Mouse (Mus musculus) limb, embryonic 10.5 days (tissue): ENCODE data around the gene Dnah1. TPM values are rescaled to one million over a fixed set of nuclear protein-coding genes. Genes with fewer than 3 reads are reported as not detected.

Source experiments
- DNase-seq: peaks from one replicate; pipeline ENCODE4 v3.0.0-alpha.2; 2017; ENCODE audit warnings: low spot score
- H3K27ac ChIP-seq: fragments of 300-500 bp; sonication (generic); 2 replicates; pipeline ENCODE4 v1.5.1; 2016; ENCODE audit warnings: mild to moderate bottlenecking
- H3K27me3 ChIP-seq: fragments of 300-500 bp; sonication (generic); 2 replicates; pipeline ENCODE4 v1.6.1; 2016; ENCODE audit warnings: low read depth, mild to moderate bottlenecking; ENCODE audit not compliant: poor library complexity, severe bottlenecking
- H3K36me3 ChIP-seq: fragments of 300-500 bp; sonication (generic); 2 replicates; pipeline ENCODE4 v1.6.1; 2016; ENCODE audit warnings: mild to moderate bottlenecking, moderate library complexity
- H3K4me1 ChIP-seq: fragments of 300-500 bp; sonication (generic); 2 replicates; pipeline ENCODE4 v1.6.1; 2016
- H3K4me3 ChIP-seq: fragments of 300-500 bp; sonication (generic); 2 replicates; pipeline ENCODE4 v1.5.1; 2016; ENCODE audit warnings: mild to moderate bottlenecking, moderate library complexity
- H3K9me3 ChIP-seq: fragments of 300-500 bp; sonication (generic); replicated peaks from 2 replicates; pipeline ENCODE4 v1.6.1; 2016; ENCODE audit warnings: mild to moderate bottlenecking
- WGBS: fragments of 180-500 bp; shearing (Covaris S2); methylation state at CpG from one replicate; pipeline ENCODE4 v1.1.7; 2016; 5-methylcytosine and 5-hydroxymethylcytosine counted together
- polyA plus RNA-seq: library from polyadenylated mRNA; unstranded; fragments of >200 nt; fragmentation: Nextera tagmentation; extraction: Ambion mirVana; gene quantifications from 2 replicates; pipeline ENCODE4 v1.2.1, GENCODE M21; 2016

Dnah1 gene
- polyA plus RNA-seq, 1 experiment from 2014 or later, result 5.6 TPM

DNA sequence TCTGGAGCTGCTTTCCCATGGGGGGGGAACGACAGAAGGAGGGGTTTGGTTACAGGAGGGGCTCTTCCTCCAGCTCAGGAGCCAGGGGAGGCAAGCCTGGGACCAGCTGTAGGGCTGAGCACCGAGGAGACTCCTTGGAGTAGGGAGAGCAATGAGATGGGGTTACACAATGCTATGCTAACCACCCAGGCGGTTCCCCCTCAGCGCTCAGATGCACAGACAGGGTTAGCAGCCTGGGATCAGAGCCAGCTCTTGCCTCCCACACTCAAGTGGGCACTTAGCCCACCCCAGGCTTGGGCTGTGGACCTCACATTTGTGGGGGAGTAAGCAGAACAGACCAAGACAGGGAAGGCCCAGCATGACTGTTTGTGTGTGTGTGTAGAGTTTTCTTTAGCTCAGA is 96.7 kb downstream of the Dnah1 start:
- H3K4me1 ChIP-seq, result peaks cover 22% of the 10 kb centered on the region; the same call in 1 of the 2 replicates
- H3K4me3 ChIP-seq, result no peak overlapping the region

DNA sequence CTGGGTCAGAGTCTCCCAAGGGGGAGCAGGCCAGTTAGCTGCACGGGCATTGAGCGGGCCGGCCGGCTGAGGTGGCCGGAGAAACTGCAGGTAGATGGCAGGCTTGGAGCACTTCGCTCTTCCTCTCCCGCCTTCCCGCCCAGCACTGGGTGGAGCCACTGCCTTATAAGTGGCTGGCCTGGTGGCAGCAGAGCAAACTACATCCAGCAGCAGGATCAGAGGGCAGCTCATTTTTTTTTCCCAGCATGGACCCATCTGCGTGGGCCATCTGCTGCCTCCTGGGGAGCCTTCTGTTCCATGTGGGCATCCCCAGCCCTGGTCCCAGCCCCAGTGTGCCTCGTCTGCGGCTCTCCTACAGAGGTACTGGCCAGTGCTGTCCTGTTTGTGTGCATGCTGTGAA is 106.0 kb downstream of the Dnah1 start, which contains the start of gene Sema3g:
Gene Sema3g, plus strand, starts transcription at position 195 of the 400 bp plus-strand sequence.
- Histone ChIP-seq H3K4me3 (peak within 1 kb of the TSS; percentile 9; the same call in 1 of the 2 replicates), H3K4me1 (peaks cover 32% of the 10 kb centered on the region), H3K36me3 (no peaks in the 10 kb centered on the region), H3K27me3 (no peaks in the 10 kb centered on the region), H3K27ac (peak within 1 kb of the TSS; percentile 57), H3K9me3 (no peaks in the 10 kb centered on the region)
- WGBS, result 10% methylated on average over 11 of the region's 11 CpGs
- DNase-seq, result peak; percentile 67

More for the DNA sequence above, 96.7 kb downstream of the Dnah1 start:
- Histone ChIP-seq H3K36me3 (no peaks in the 10 kb centered on the region), H3K27ac (peak overlapping the region; percentile 42; the same call in 1 of the 2 replicates), H3K9me3 (no peaks in the 10 kb centered on the region), H3K27me3 (no peaks in the 10 kb centered on the region)
- WGBS, result 88% methylated on average over 4 of the region's 4 CpGs
- DNase-seq, result no peak

DNA sequence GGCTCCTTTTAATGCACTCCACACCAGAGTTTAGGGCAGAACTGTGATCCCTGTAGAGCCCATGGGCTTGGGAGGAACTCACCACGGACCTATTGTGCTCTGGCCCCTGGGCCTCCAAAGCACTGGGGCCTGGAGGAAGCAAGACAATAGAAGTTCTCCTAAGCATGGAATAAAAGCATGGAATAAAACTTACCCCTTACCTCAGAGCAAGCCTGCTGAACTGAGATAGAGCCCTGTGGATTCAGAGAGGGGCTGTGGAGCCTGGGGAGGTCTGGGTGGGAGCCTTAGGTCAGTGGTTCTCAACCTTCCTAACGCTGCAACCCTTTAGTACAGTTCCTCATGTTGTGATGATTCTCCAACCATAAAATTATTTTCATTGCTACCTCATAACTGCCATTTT is 106.8 kb downstream of the Dnah1 start, which contains the start of gene Nisch:
Gene Nisch, minus strand, starts transcription at position 101 of the 400 bp plus-strand sequence.
- Histone ChIP-seq H3K36me3 (no peaks in the 10 kb centered on the region), H3K27ac (peak within 1 kb of the TSS; percentile 57), H3K27me3 (no peaks in the 10 kb centered on the region), H3K4me3 (peak within 1 kb of the TSS; percentile 22; the same call in 1 of the 2 replicates), H3K9me3 (no peaks in the 10 kb centered on the region), H3K4me1 (peaks cover 32% of the 10 kb centered on the region)
- no peak for DNase-seq
- 90% methylated on average over 2 of the region's 2 CpGs for WGBS

DNA sequence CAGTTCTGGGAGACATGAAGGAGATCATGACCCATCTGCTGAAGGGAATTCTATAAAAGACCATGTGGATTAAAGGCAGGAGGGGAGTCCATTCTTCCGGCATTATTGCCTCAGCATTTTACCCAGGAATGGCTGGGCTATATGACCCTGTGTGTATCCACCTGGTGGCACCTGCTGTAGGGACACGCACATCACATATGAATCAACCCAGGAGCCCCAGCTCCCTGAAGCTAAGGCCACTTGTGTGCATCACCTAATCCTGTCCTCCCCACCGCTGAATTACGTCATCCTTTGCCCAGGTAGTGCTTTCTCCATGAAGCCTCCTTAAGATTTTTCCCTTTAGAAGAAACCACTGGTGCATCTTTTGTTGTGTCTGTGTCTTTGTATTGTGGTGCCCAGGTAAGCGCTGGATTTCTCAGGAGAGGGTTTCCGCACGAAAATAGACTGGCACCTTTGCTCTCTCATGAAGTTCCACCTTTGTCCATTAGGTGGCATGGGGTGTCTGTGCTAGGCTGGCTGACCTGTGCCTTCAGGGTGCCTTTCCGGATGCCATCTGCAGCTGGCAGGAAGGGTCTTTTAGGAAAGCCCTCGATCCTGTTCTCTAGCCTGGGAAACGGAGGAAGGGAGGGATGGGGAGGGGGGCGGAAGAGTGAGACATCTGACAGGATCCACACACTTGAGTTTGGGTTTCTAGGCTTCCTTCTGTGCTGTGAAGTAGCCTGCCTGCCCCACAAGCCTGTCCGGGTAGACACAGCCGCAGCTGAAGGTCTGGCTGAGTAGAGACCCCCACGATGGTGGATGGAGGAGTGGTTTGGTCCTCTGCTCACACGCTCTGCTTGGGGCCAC is 108.3 kb downstream of the Dnah1 start:
- Histone ChIP-seq H3K9me3 (no peaks in the 10 kb centered on the region), H3K4me3 (peak overlapping the region; percentile 22), H3K36me3 (no peaks in the 10 kb centered on the region), H3K4me1 (peaks cover 20% of the 10 kb centered on the region), H3K27ac (0 out of 2 replicates have a peak overlapping the region, but pooled peaks have one; percentile 31), H3K27me3 (no peaks in the 10 kb centered on the region)
- 36% methylated on average over 15 of the region's 15 CpGs for WGBS
- peak; percentile 68 for DNase-seq

DNA sequence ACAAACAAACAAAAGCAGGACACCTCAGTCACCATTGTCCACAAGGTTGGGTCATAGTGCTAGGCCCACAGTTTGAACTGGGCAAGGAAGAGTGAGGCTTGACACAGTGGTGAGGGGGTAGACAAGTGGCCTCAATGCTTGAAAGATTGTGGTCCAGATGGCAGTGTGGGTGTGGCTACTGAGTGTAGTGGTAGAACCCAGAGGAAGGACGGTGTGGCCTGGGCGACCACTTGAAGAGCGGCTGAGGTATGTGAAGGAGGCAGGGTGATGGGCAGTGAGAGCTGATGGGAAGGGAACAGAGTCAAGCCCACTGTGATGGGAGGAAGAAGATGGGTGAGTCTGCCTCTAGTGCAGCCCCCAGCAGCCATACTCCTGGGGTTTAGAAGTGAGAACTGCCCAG is 109.0 kb downstream of the Dnah1 start:
- no peaks in the 10 kb centered on the region for H3K9me3 ChIP-seq
- H3K27ac ChIP-seq, result no peak overlapping the region
- no peaks in the 10 kb centered on the region for H3K36me3 ChIP-seq
- no peaks in the 10 kb centered on the region for H3K27me3 ChIP-seq
- H3K4me1 ChIP-seq, result peaks cover 19% of the 10 kb centered on the region
- 86% methylated on average over 3 of the region's 3 CpGs for WGBS
- H3K4me3 ChIP-seq, result no peak overlapping the region
- DNase-seq, result no peak

DNA sequence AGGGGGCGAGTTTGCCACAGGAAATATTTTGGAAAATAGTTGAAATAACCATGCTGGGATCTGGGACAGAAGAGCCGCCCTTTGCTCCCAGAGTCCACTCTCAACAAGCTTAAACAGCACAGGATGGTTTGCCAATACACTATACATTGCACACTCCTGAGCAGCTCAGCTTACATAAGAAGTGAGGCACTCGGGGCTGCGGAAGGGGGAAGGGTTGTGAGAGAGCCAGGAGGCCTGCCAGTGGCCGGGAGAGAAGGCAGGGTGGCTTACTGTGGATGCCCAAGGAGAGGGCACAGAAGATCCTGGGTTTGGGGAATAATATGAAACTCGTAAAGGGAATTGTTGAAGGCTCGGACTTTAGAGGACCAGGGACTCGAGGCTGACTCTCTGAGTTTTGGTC is 109.8 kb downstream of the Dnah1 start:
- Histone ChIP-seq H3K36me3 (no peaks in the 10 kb centered on the region), H3K4me1 (peaks cover 19% of the 10 kb centered on the region), H3K4me3 (no peak overlapping the region), H3K27ac (no peak overlapping the region), H3K9me3 (no peaks in the 10 kb centered on the region), H3K27me3 (no peaks in the 10 kb centered on the region)
- 74% methylated on average over 8 of the region's 8 CpGs for WGBS
- DNase-seq, result no peak

DNA sequence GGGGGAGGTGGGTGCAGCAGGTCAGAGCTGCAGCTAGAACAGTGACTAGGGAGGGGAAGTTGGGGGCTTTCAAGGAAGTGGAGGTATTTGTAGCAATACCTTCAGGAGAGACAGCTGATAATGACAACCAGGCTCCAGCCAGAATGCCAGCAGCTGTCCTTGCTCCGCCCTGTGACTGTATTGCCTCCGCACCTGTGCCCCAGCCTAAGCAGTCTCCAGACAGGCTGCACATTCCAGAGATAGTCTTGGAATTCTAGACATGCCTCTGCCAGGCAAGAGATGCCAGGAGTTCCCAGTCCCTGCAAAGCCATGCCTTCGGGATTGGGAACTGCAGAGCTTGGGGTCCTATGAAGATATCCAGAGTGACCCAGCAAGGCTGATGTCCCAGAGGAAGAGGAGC is 111.2 kb downstream of the Dnah1 start:
- Histone ChIP-seq H3K9me3 (no peaks in the 10 kb centered on the region), H3K27ac (no peak overlapping the region)
- WGBS, result 74% methylated on average over 3 of the region's 3 CpGs

DNA sequence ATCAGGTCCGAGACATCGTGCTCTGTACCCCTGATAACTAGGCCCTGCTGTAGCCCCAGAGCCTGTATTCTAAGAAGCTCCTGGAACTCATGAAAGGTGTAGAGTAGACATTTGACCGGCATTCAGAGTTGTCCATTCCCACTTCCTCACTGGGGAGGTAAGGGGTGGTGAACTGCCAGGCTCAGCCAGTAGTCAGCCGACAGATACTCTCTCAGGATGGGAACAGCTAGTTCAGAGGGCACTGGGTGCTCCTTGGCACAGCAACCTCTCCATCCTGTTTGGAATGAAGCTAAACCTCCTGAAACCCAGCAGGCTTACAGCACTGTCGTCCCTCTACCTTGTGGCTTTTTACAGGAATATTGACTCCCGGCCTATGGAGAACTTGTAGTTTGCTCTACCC is 111.8 kb downstream of the Dnah1 start:
- WGBS, result 90% methylated on average over 6 of the region's 6 CpGs
- H3K4me3 ChIP-seq, result no peak overlapping the region
- no peaks in the 10 kb centered on the region for H3K36me3 ChIP-seq
- H3K9me3 ChIP-seq, result no peaks in the 10 kb centered on the region
- no peak for DNase-seq
- H3K4me1 ChIP-seq, result peaks cover 13% of the 10 kb centered on the region
- H3K27ac ChIP-seq, result no peak overlapping the region
- H3K27me3 ChIP-seq, result no peaks in the 10 kb centered on the region

More for the DNA sequence above, 111.2 kb downstream of the Dnah1 start:
- Histone ChIP-seq H3K36me3 (no peaks in the 10 kb centered on the region), H3K4me3 (no peak overlapping the region), H3K4me1 (peaks cover 13% of the 10 kb centered on the region), H3K27me3 (no peaks in the 10 kb centered on the region)
- DNase-seq, result no peak

Other genes with a start within 250 kb of the Dnah1 start
- gene Smim4, start 194.9 kb downstream of the Dnah1 start, polyA plus RNA-seq, result 54.2 and 65.3 TPM in 2 replicates
- gene Nt5dc2, start 192.8 kb downstream of the Dnah1 start, polyA plus RNA-seq, result 638 and 656 TPM in 2 replicates
- 14.2 and 14.5 TPM in 2 replicates for gene Stab1, start 155.3 kb downstream of the Dnah1 start, polyA plus RNA-seq
- gene Tnnc1, start 115.6 kb downstream of the Dnah1 start, polyA plus RNA-seq, result 2.7 and 3.8 TPM in 2 replicates
- 491 and 543 TPM in 2 replicates for gene Nisch, start 107.0 kb downstream of the Dnah1 start, polyA plus RNA-seq
- gene Sema3g, start 106.0 kb downstream of the Dnah1 start, polyA plus RNA-seq, result 0.51 and 0.73 TPM in 2 replicates
- gene Phf7, start 72.6 kb downstream of the Dnah1 start, polyA plus RNA-seq, result 11.3 and 11.7 TPM in 2 replicates
- 133 and 148 TPM in 2 replicates for gene Bap1, start 72.4 kb downstream of the Dnah1 start, polyA plus RNA-seq
- 22.8 and 31.1 TPM in 2 replicates for gene Capn7, start 12.7 kb upstream of the Dnah1 start, polyA plus RNA-seq
- gene Sh3bp5, start 112.2 kb upstream of the Dnah1 start, polyA plus RNA-seq, result 43.0 and 47.9 TPM in 2 replicates
- gene Eaf1, start 170.5 kb upstream of the Dnah1 start, polyA plus RNA-seq, result 36.9 and 39.7 TPM in 2 replicates
- 75.6 and 85.8 TPM in 2 replicates for gene Mettl6, start 171.1 kb upstream of the Dnah1 start, polyA plus RNA-seq